Mouse (Mus musculus): ENCODE data around the gene Fgd2. TPM values are rescaled to one million over a fixed set of nuclear protein-coding genes. Genes with fewer than 3 reads are reported as not detected.

Gene Fgd2
- polyA plus RNA-seq, 1 experiment from 2014 or later, result 8.4 TPM

DNA sequence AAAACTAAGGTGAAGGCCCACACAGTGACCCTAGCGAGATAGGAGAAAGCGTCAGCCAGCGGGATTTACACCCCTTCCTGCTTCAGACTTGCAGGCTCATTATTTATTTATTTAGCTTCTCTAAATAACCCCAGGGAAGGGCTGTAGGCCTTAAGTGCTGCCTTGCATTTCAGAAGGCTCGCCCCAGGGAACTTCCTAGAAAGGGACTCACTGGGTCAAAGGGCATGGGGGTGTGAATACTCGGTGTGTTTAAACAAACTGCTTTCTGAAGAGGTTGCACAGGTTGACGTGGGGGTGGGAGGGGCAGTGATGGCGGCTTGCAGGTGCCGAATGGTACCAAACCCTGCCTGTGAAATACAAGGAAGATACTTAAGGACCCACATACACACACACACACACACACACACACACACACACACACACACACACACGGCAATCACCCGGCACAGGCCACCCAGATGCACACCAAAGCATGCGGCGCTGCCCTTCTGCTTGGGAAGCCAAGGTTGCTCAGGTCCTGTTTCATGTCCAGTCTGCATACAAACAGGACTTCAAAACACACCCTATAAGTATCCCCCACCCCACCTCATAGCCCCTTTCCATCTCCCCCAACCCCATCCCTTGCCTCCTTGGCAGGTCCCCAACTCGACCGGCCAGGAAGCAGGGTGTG lies 38.7 kb downstream of the Fgd2 start:
- Histone ChIP-seq H3K4me1 (ENCODE audit: control insufficient read depth, insufficient read depth, low read length) (peaks cover 14% of the 10 kb centered on the region), H3K4me2 (replicated peaks; ENCODE audit: low read depth, low read length) (no peak overlapping the region), H3K27ac (ENCODE audit: low read length) (no peak overlapping the region), H3K27me3 (ENCODE audit: control insufficient read depth, insufficient read depth, low read length) (no peaks in the 10 kb centered on the region), H3K36me3 (ENCODE audit: control insufficient read depth, insufficient read depth, low read length) (no peaks in the 10 kb centered on the region), H3K9me3 (ENCODE audit: control insufficient read depth, low read depth, low read length) (no peaks in the 10 kb centered on the region), H3K9ac (replicated peaks; ENCODE audit: low read depth, low read length) (no peak overlapping the region), H3K4me3 (ENCODE audit: low read depth, low read length) (no peak overlapping the region)
- ATAC-seq (ENCODE audit: insufficient number of reproducible peaks, insufficient read depth, low FRiP score, low read depth), result no peak
- WGBS, result 49% methylated on average over 14 of the region's 14 CpGs

DNA sequence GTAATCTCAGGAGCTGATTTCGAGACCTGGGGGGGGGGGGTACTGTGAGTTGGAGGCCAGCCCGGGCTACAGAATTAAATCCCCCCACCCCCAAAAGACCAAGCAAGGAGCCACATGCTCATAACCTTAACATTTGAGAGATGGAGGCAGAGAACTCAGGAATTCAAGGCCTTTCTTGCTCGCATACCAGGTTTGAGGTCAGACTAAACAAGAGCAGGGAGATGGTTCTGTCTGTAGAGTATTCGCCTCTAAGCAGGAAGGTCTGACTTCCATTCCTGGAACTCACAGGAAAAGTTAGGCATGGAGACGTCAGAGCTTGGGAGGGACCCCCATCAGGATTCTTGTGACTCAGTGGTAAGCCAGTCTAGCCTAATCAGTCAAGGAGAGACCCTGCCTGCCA lies 39.3 kb downstream of the Fgd2 start:
- Histone ChIP-seq H3K4me3 (ENCODE audit: low read depth, low read length) (no peak overlapping the region), H3K36me3 (ENCODE audit: control insufficient read depth, insufficient read depth, low read length) (no peaks in the 10 kb centered on the region), H3K9ac (replicated peaks; ENCODE audit: low read depth, low read length) (no peak overlapping the region), H3K27me3 (ENCODE audit: control insufficient read depth, insufficient read depth, low read length) (no peaks in the 10 kb centered on the region), H3K4me2 (replicated peaks; ENCODE audit: low read depth, low read length) (no peak overlapping the region), H3K4me1 (ENCODE audit: control insufficient read depth, insufficient read depth, low read length) (peaks cover 14% of the 10 kb centered on the region), H3K9me3 (ENCODE audit: control insufficient read depth, low read depth, low read length) (no peaks in the 10 kb centered on the region), H3K27ac (ENCODE audit: low read length) (no peak overlapping the region)
- 56% methylated on average over 5 of the region's 5 CpGs for WGBS
- ATAC-seq (ENCODE audit: insufficient number of reproducible peaks, insufficient read depth, low FRiP score, low read depth), result no peak

GRCm38 (mm10) chr17:29401741-29402268 lies 41.1 kb downstream of the Fgd2 start:
- Histone ChIP-seq H3K9me3 (ENCODE audit: control insufficient read depth, low read depth, low read length) (no peaks in the 10 kb centered on the region), H3K4me1 (ENCODE audit: control insufficient read depth, insufficient read depth, low read length) (peaks cover 14% of the 10 kb centered on the region), H3K4me2 (replicated peaks; ENCODE audit: low read depth, low read length) (no peak overlapping the region), H3K36me3 (ENCODE audit: control insufficient read depth, insufficient read depth, low read length) (no peaks in the 10 kb centered on the region), H3K27ac (ENCODE audit: low read length) (no peak overlapping the region), H3K27me3 (ENCODE audit: control insufficient read depth, insufficient read depth, low read length) (no peaks in the 10 kb centered on the region), H3K4me3 (ENCODE audit: low read depth, low read length) (no peak overlapping the region), H3K9ac (replicated peaks; ENCODE audit: low read depth, low read length) (no peak overlapping the region; the same call in 1 of the 2 replicates)
- ATAC-seq (ENCODE audit: insufficient number of reproducible peaks, insufficient read depth, low FRiP score, low read depth), result no peak
- whole genome bisulfite sequencing, result 64% methylated on average over 15 of the region's 15 CpGs

DNA sequence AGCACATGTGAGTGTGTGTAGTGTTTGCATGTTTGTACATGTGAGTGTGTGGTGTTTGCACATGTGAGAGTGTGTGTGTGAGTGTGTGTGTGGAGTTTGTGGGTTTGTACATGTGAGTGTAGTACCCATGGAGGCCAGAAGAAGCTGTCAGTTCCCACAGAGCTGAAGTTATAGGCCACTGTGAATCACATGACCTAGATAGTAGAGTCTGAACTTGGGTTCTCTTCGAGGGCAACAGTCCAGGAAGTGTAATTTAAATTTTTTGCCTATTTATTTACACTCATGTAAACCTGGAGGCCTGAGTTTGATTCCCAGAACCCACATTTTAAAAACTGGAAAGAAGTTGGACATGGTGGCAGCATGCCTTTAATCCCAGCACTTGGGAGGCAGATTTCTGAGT lies 42.5 kb downstream of the Fgd2 start:
- H3K27me3 ChIP-seq (ENCODE audit: control insufficient read depth, insufficient read depth, low read length), result no peaks in the 10 kb centered on the region
- no peak overlapping the region for H3K4me3 ChIP-seq (ENCODE audit: low read depth, low read length)
- no peaks in the 10 kb centered on the region for H3K36me3 ChIP-seq (ENCODE audit: control insufficient read depth, insufficient read depth, low read length)
- no peak overlapping the region for H3K27ac ChIP-seq (ENCODE audit: low read length)
- no peak for ATAC-seq (ENCODE audit: insufficient number of reproducible peaks, insufficient read depth, low FRiP score, low read depth)
- peaks cover 2% of the 10 kb centered on the region; the same call in 1 of the 2 replicates for H3K4me1 ChIP-seq (ENCODE audit: control insufficient read depth, insufficient read depth, low read length)
- no peak overlapping the region for H3K9ac ChIP-seq (replicated peaks; ENCODE audit: low read depth, low read length)
- no peak overlapping the region for H3K4me2 ChIP-seq (replicated peaks; ENCODE audit: low read depth, low read length)
- no peaks in the 10 kb centered on the region for H3K9me3 ChIP-seq (ENCODE audit: control insufficient read depth, low read depth, low read length)
- WGBS, result 82% methylated on average over 1 of the region's 1 CpGs

DNA sequence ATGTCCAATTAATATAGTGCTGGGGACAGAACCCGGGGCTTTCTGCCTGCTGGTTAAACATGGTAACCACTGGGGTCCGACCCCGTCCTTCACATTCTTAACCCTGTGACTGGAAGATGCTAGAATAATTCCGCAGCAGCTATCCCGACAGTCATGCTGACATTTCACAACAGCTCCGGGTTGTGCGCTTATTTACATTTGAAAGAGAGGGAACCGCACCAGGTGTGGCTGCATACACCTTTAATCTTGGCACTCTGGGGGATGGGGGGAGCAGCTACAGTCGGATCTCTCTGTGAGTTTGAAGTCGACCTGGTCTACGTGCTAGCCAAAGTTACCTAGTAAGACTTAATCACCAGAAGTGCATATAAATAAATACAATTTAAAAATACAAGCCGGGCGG lies 44.8 kb downstream of the Fgd2 start:
- 41% methylated on average over 13 of the region's 13 CpGs for WGBS
- no peaks in the 10 kb centered on the region for H3K36me3 ChIP-seq (ENCODE audit: control insufficient read depth, insufficient read depth, low read length)
- no peak overlapping the region for H3K4me3 ChIP-seq (ENCODE audit: low read depth, low read length)
- H3K9ac ChIP-seq (replicated peaks; ENCODE audit: low read depth, low read length), result no peak overlapping the region
- no peaks in the 10 kb centered on the region for H3K27me3 ChIP-seq (ENCODE audit: control insufficient read depth, insufficient read depth, low read length)
- no peaks in the 10 kb centered on the region for H3K9me3 ChIP-seq (ENCODE audit: control insufficient read depth, low read depth, low read length)
- no peak overlapping the region for H3K27ac ChIP-seq (ENCODE audit: low read length)
- no peaks in the 10 kb centered on the region for H3K4me1 ChIP-seq (ENCODE audit: control insufficient read depth, insufficient read depth, low read length)
- H3K4me2 ChIP-seq (replicated peaks; ENCODE audit: low read depth, low read length), result no peak overlapping the region
- no peak for ATAC-seq (ENCODE audit: insufficient number of reproducible peaks, insufficient read depth, low FRiP score, low read depth)

GRCm38 (mm10) chr17:29406077-29406476 lies 45.4 kb downstream of the Fgd2 start:
- WGBS, result 59% methylated on average over 6 of the region's 6 CpGs
- no peak for ATAC-seq (ENCODE audit: insufficient number of reproducible peaks, insufficient read depth, low FRiP score, low read depth)
- Histone ChIP-seq H3K4me1 (ENCODE audit: control insufficient read depth, insufficient read depth, low read length) (no peaks in the 10 kb centered on the region), H3K9me3 (ENCODE audit: control insufficient read depth, low read depth, low read length) (no peaks in the 10 kb centered on the region), H3K9ac (replicated peaks; ENCODE audit: low read depth, low read length) (no peak overlapping the region), H3K27me3 (ENCODE audit: control insufficient read depth, insufficient read depth, low read length) (no peaks in the 10 kb centered on the region), H3K27ac (ENCODE audit: low read length) (no peak overlapping the region), H3K4me2 (replicated peaks; ENCODE audit: low read depth, low read length) (no peak overlapping the region), H3K4me3 (ENCODE audit: low read depth, low read length) (no peak overlapping the region), H3K36me3 (ENCODE audit: control insufficient read depth, insufficient read depth, low read length) (no peaks in the 10 kb centered on the region)

- no peak for ATAC-seq (ENCODE audit: insufficient number of reproducible peaks, insufficient read depth, low FRiP score, low read depth)
- no peak overlapping the region for H3K27ac ChIP-seq (ENCODE audit: low read length)
- 76% methylated on average over 5 of the region's 5 CpGs for WGBS
- H3K4me1 ChIP-seq (ENCODE audit: control insufficient read depth, insufficient read depth, low read length), result no peaks in the 10 kb centered on the region
- no peak overlapping the region for H3K4me3 ChIP-seq (ENCODE audit: low read depth, low read length)
- H3K9ac ChIP-seq (replicated peaks; ENCODE audit: low read depth, low read length), result no peak overlapping the region
- no peaks in the 10 kb centered on the region for H3K36me3 ChIP-seq (ENCODE audit: control insufficient read depth, insufficient read depth, low read length)
- H3K9me3 ChIP-seq (ENCODE audit: control insufficient read depth, low read depth, low read length), result no peaks in the 10 kb centered on the region
- H3K4me2 ChIP-seq (replicated peaks; ENCODE audit: low read depth, low read length), result no peak overlapping the region
- no peaks in the 10 kb centered on the region for H3K27me3 ChIP-seq (ENCODE audit: control insufficient read depth, insufficient read depth, low read length)
Measured at GRCm38 (mm10) chr17:29407405-29407804, 46.7 kb downstream of the Fgd2 start.

DNA sequence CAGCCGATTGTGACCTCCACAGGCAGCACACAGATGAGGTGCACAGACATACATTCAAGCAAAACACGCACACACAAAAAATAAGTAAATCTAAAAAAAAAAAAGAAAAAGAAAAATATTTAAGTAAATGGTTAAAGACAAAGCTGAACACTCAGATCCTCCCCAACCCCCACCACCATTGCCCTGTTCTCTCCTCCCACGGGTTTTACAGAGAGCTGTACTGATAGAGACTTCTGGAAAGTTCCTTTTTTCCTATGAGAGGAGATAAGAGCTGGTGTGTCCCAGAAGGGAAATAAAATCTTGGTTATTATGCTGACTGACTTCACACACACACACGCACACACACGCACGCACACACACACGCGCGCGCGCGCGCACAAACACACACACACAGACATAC lies 47.6 kb downstream of the Fgd2 start:
- Histone ChIP-seq H3K4me2 (replicated peaks; ENCODE audit: low read depth, low read length) (no peak overlapping the region), H3K27ac (ENCODE audit: low read length) (no peak overlapping the region), H3K4me1 (ENCODE audit: control insufficient read depth, insufficient read depth, low read length) (no peaks in the 10 kb centered on the region), H3K27me3 (ENCODE audit: control insufficient read depth, insufficient read depth, low read length) (no peaks in the 10 kb centered on the region), H3K9me3 (ENCODE audit: control insufficient read depth, low read depth, low read length) (no peaks in the 10 kb centered on the region), H3K4me3 (ENCODE audit: low read depth, low read length) (no peak overlapping the region), H3K36me3 (ENCODE audit: control insufficient read depth, insufficient read depth, low read length) (no peaks in the 10 kb centered on the region), H3K9ac (replicated peaks; ENCODE audit: low read depth, low read length) (no peak overlapping the region)
- 94% methylated on average over 13 of the region's 13 CpGs for WGBS
- ATAC-seq (ENCODE audit: insufficient number of reproducible peaks, insufficient read depth, low FRiP score, low read depth), result no peak

All from stomach, embryonic 14.5 days (tissue).